Mouse (Mus musculus) forebrain, embryonic 15.5 days (tissue): ENCODE results near the gene Pds5b. TPM values are rescaled to one million over a fixed set of nuclear protein-coding genes. Genes with fewer than 3 reads are reported as not detected.
"Not testable (repeated sequence)": the region's sequence is repeated elsewhere in the genome, so short reads cannot be mapped to it uniquely, and the experiment has no call there.

ENCODE experiments used
- ATAC-seq: fragments of 200-750 bp; cut with Nextera tagmentation; replicated peaks from 2 replicates; pipeline ENCODE4 v1.8.0; 2017; ENCODE audit warnings: mild to moderate bottlenecking, moderate TSS enrichment, moderate library complexity
- H3K27ac ChIP-seq: fragments of 300-500 bp; sonication (generic); replicated peaks from 2 replicates; pipeline ENCODE4 v1.5.1; 2015; ENCODE audit warnings: mild to moderate bottlenecking, inconsistent platforms
- H3K27me3 ChIP-seq: fragments of 300-500 bp; sonication (generic); 2 replicates; pipeline ENCODE4 v1.6.1; 2015; ENCODE audit warnings: inconsistent platforms
- H3K36me3 ChIP-seq: fragments of 300-500 bp; sonication (generic); 2 replicates; pipeline ENCODE4 v1.6.1; 2015; ENCODE audit warnings: mild to moderate bottlenecking, inconsistent platforms
- H3K4me1 ChIP-seq: fragments of 300-500 bp; sonication (generic); 2 replicates; pipeline ENCODE4 v1.6.1; 2015; ENCODE audit warnings: inconsistent platforms
- H3K4me2 ChIP-seq: fragments of 300-500 bp; sonication (generic); replicated peaks from 2 replicates; pipeline ENCODE4 v1.6.1; 2015; ENCODE audit warnings: mild to moderate bottlenecking, inconsistent platforms
- H3K4me3 ChIP-seq: fragments of 300-500 bp; sonication (generic); 2 replicates; pipeline ENCODE4 v1.5.1; 2015; ENCODE audit warnings: mild to moderate bottlenecking, inconsistent platforms
- H3K9ac ChIP-seq: fragments of 300-500 bp; sonication (generic); replicated peaks from 2 replicates; pipeline ENCODE4 v1.6.1; 2015; ENCODE audit warnings: mild to moderate bottlenecking, inconsistent platforms
- H3K9me3 ChIP-seq: fragments of 300-500 bp; sonication (generic); 2 replicates; pipeline ENCODE4 v1.6.1; 2016; ENCODE audit warnings: inconsistent platforms
- WGBS: fragments of 180-500 bp; shearing (Covaris S2); methylation state at CpG from one replicate; pipeline ENCODE4 v1.1.7; 2015; ENCODE audit warnings: mixed read lengths; 5-methylcytosine and 5-hydroxymethylcytosine counted together
- polyA plus RNA-seq: library from polyadenylated mRNA; unstranded; fragments of >200 nt; fragmentation: Nextera tagmentation; extraction: Ambion mirVana; gene quantifications from 2 replicates; pipeline ENCODE4 v1.2.1, GENCODE M21; 2015

Gene Pds5b
- polyA plus RNA-seq, 1 experiment from 2014 or later: 29.1 TPM

GRCm38 (mm10) chr5:150711503-150711902 lies 38.0 kb downstream of the Pds5b start:
- Histone ChIP-seq H3K4me3 (no peak overlapping the region), H3K27ac (no peak overlapping the region), H3K27me3 (no peaks in the 10 kb centered on the region), H3K4me1 (0 out of 2 replicates have a peak, but pooled peaks cover 3% of the 10 kb centered on the region), H3K36me3 (no peaks in the 10 kb centered on the region), H3K9me3 (no peaks in the 10 kb centered on the region), H3K9ac (no peak overlapping the region), H3K4me2 (no peak overlapping the region)
- ATAC-seq: no peak
- 89% methylated on average over 4 of the region's 4 CpGs for WGBS

- H3K9me3 ChIP-seq: no peaks in the 10 kb centered on the region
- H3K4me3 ChIP-seq: no peak overlapping the region
- no peaks in the 10 kb centered on the region for H3K27me3 ChIP-seq
- H3K27ac ChIP-seq: no peak overlapping the region
- H3K9ac ChIP-seq: no peak overlapping the region
- H3K4me2 ChIP-seq: no peak overlapping the region
- ATAC-seq: no peak
- H3K36me3 ChIP-seq: no peaks in the 10 kb centered on the region
- 0 out of 2 replicates have a peak, but pooled peaks cover 5% of the 10 kb centered on the region for H3K4me1 ChIP-seq
These were observed 39.9 kb downstream of the Pds5b start for GRCm38 (mm10) chr5:150713431-150713830.

- H3K27me3 ChIP-seq: no peaks in the 10 kb centered on the region
- H3K9me3 ChIP-seq: no peaks in the 10 kb centered on the region
- peaks cover 9% of the 10 kb centered on the region; the same call in 1 of the 2 replicates for H3K36me3 ChIP-seq
- no peak overlapping the region for H3K27ac ChIP-seq
- no peak overlapping the region for H3K4me3 ChIP-seq
- no peak overlapping the region for H3K9ac ChIP-seq
- WGBS: 3% methylated on average over 4 of the region's 4 CpGs
- no peak overlapping the region for H3K4me2 ChIP-seq
- peak; percentile 66; the same call in 1 of the 2 replicates for ATAC-seq
- 0 out of 2 replicates have a peak, but pooled peaks cover 2% of the 10 kb centered on the region for H3K4me1 ChIP-seq
These were observed 44.2 kb downstream of the Pds5b start for GRCm38 (mm10) chr5:150717775-150718174.

GRCm38 (mm10) chr5:150724641-150725040 lies 51.1 kb downstream of the Pds5b start:
- no peak for ATAC-seq
- H3K36me3 ChIP-seq: peaks cover 21% of the 10 kb centered on the region
- 84% methylated on average over 1 of the region's 1 CpGs for WGBS
- no peaks in the 10 kb centered on the region for H3K9me3 ChIP-seq
- H3K27me3 ChIP-seq: no peaks in the 10 kb centered on the region
- H3K27ac ChIP-seq: no peak overlapping the region
- H3K4me3 ChIP-seq: no peak overlapping the region
- no peak overlapping the region for H3K9ac ChIP-seq
- H3K4me1 ChIP-seq: no peaks in the 10 kb centered on the region
- H3K4me2 ChIP-seq: no peak overlapping the region

- not testable (repeated sequence) for H3K4me1 ChIP-seq, H3K4me3 ChIP-seq, H3K27me3 ChIP-seq, H3K36me3 ChIP-seq, H3K27ac ChIP-seq, ATAC-seq, H3K9ac ChIP-seq, H3K9me3 ChIP-seq, H3K4me2 ChIP-seq
- WGBS: 80% methylated on average over 3 of the region's 3 CpGs
These were observed 63.5 kb downstream of the Pds5b start for GRCm38 (mm10) chr5:150737028-150737427.

- Histone ChIP-seq H3K4me2 (no peak overlapping the region), H3K36me3 (peaks cover 9% of the 10 kb centered on the region; the same call in 1 of the 2 replicates), H3K9me3 (no peaks in the 10 kb centered on the region), H3K27ac (no peak overlapping the region), H3K4me3 (no peak overlapping the region), H3K4me1 (no peaks in the 10 kb centered on the region), H3K9ac (no peak overlapping the region), H3K27me3 (no peaks in the 10 kb centered on the region)
- no peak for ATAC-seq
- 82% methylated on average over 7 of the region's 7 CpGs for WGBS
These were observed 65.8 kb downstream of the Pds5b start for GRCm38 (mm10) chr5:150739311-150739710.

- no peak overlapping the region for H3K27ac ChIP-seq
- H3K4me3 ChIP-seq: no peak overlapping the region
- 10% methylated on average over 1 of the region's 2 CpGs for WGBS
- H3K36me3 ChIP-seq: peaks cover 9% of the 10 kb centered on the region; the same call in 1 of the 2 replicates
- no peak overlapping the region for H3K9ac ChIP-seq
- H3K27me3 ChIP-seq: no peaks in the 10 kb centered on the region
- H3K4me2 ChIP-seq: no peak overlapping the region
- H3K4me1 ChIP-seq: no peaks in the 10 kb centered on the region
- no peak for ATAC-seq
- H3K9me3 ChIP-seq: no peaks in the 10 kb centered on the region
These were observed 67.1 kb downstream of the Pds5b start for GRCm38 (mm10) chr5:150740597-150740996.

GRCm38 (mm10) chr5:150756623-150757022 lies 83.1 kb downstream of the Pds5b start:
- Histone ChIP-seq H3K4me2 (no peak overlapping the region), H3K9ac (no peak overlapping the region), H3K9me3 (no peaks in the 10 kb centered on the region), H3K27me3 (no peaks in the 10 kb centered on the region), H3K4me1 (no peaks in the 10 kb centered on the region), H3K36me3 (peaks cover 30% of the 10 kb centered on the region), H3K4me3 (no peak overlapping the region), H3K27ac (no peak overlapping the region)
- WGBS: 89% methylated on average over 5 of the region's 5 CpGs
- ATAC-seq: no peak

GRCm38 (mm10) chr5:150772403-150772802 lies 98.9 kb downstream of the Pds5b start:
- Histone ChIP-seq H3K27ac (no peak overlapping the region), H3K9me3 (no peaks in the 10 kb centered on the region), H3K36me3 (peaks cover under 1% of the 10 kb centered on the region; the same call in 1 of the 2 replicates), H3K27me3 (no peaks in the 10 kb centered on the region), H3K4me1 (no peaks in the 10 kb centered on the region; the same call in 1 of the 2 replicates), H3K4me2 (no peak overlapping the region), H3K9ac (no peak overlapping the region), H3K4me3 (no peak overlapping the region)
- WGBS: 16% methylated on average over 5 of the region's 5 CpGs
- no peak for ATAC-seq

- Histone ChIP-seq H3K27me3 (no peaks in the 10 kb centered on the region), H3K4me3 (no peak overlapping the region), H3K9ac (no peak overlapping the region), H3K4me2 (no peak overlapping the region), H3K36me3 (peaks cover 7% of the 10 kb centered on the region), H3K4me1 (no peaks in the 10 kb centered on the region; the same call in 1 of the 2 replicates), H3K9me3 (no peaks in the 10 kb centered on the region), H3K27ac (no peak overlapping the region)
- ATAC-seq: no peak
These were observed 99.5 kb downstream of the Pds5b start for GRCm38 (mm10) chr5:150773083-150773482.

GRCm38 (mm10) chr5:150788261-150788660 lies 114.7 kb downstream of the Pds5b start:
- 92% methylated on average over 4 of the region's 4 CpGs for WGBS
- H3K27ac ChIP-seq: no peak overlapping the region

GRCm38 (mm10) chr5:150789039-150789438 lies 115.5 kb downstream of the Pds5b start:
- Histone ChIP-seq H3K4me2 (no peak overlapping the region), H3K27me3 (no peaks in the 10 kb centered on the region), H3K4me1 (no peaks in the 10 kb centered on the region), H3K36me3 (peaks cover 37% of the 10 kb centered on the region), H3K9ac (no peak overlapping the region), H3K27ac (no peak overlapping the region), H3K9me3 (no peaks in the 10 kb centered on the region), H3K4me3 (no peak overlapping the region)
- ATAC-seq: no peak
- 96% methylated on average over 2 of the region's 2 CpGs for WGBS

More at GRCm38 (mm10) chr5:150788261-150788660, 114.7 kb downstream of the Pds5b start:
- peaks cover 45% of the 10 kb centered on the region for H3K36me3 ChIP-seq
- no peaks in the 10 kb centered on the region for H3K27me3 ChIP-seq
- H3K4me3 ChIP-seq: no peak overlapping the region
- no peak overlapping the region for H3K9ac ChIP-seq
- no peak overlapping the region for H3K4me2 ChIP-seq
- H3K9me3 ChIP-seq: no peaks in the 10 kb centered on the region
- H3K4me1 ChIP-seq: no peaks in the 10 kb centered on the region
- ATAC-seq: no peak

- WGBS: 95% methylated on average over 6 of the region's 6 CpGs
- Histone ChIP-seq H3K4me2 (no peak overlapping the region), H3K4me1 (no peaks in the 10 kb centered on the region), H3K4me3 (no peak overlapping the region), H3K27me3 (no peaks in the 10 kb centered on the region), H3K27ac (no peak overlapping the region), H3K9ac (no peak overlapping the region), H3K9me3 (no peaks in the 10 kb centered on the region), H3K36me3 (peaks cover 44% of the 10 kb centered on the region)
- ATAC-seq: no peak
These were observed 120.6 kb downstream of the Pds5b start for GRCm38 (mm10) chr5:150794181-150794580.
